Mouse (Mus musculus) retina, postnatal 1 day (tissue): ENCODE results near the gene Sarnp.

Source experiments
- DNase-seq: peaks from one replicate; pipeline ENCODE4 v3.0.0-alpha.2; 2012

The Sarnp gene

GRCm38 (mm10) chr10:128817033-128817432, at the start of gene Sarnp:
TSS of gene Sarnp (plus strand) at chr10:128817333.
- DNase-seq: no peak

- peak; percentile 10 for DNase-seq
Measured at GRCm38 (mm10) chr10:128772895-128773294, 44.2 kb upstream of the Sarnp start.

DNA sequence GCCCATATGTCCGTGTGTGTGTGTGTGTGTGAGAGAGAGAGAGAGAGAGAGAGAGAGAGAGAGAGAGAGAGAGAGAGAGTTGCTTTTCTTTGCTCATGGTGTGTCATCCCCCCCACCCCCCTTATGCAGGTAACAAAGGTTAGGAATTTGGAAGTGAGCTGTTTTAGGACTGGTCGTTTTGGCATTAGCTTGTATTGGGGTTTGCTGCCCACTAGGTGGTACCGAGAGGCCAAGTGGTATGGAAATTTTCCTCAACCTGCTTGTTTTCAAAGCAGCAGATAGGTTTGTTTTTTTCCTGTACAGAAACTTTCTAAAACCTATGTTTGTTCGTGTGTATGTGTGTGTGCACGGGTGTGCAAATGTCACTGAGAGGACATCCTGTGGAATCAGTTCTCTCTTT, 43.4 kb upstream of the Sarnp start:
- no peak for DNase-seq

DNA sequence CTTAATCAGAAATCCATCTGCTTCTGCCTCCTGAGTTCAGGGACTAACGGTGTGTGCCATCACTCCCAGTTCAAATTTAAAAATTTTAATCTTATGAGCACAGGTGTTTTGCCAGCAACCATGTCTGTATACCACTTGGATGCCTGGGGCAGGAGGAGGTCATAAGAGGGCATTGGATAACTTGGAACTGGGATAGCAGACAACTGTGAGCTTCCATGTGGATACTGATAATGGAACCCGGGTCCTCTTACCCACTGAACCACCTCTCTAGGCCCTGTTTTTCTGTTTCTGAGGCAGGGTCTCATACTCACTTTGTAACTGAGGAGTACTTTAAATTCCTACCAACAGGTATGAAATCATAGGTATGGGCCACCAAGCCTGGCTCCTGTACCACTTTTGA, 38.7 kb upstream of the Sarnp start:
- DNase-seq: no peak

DNA sequence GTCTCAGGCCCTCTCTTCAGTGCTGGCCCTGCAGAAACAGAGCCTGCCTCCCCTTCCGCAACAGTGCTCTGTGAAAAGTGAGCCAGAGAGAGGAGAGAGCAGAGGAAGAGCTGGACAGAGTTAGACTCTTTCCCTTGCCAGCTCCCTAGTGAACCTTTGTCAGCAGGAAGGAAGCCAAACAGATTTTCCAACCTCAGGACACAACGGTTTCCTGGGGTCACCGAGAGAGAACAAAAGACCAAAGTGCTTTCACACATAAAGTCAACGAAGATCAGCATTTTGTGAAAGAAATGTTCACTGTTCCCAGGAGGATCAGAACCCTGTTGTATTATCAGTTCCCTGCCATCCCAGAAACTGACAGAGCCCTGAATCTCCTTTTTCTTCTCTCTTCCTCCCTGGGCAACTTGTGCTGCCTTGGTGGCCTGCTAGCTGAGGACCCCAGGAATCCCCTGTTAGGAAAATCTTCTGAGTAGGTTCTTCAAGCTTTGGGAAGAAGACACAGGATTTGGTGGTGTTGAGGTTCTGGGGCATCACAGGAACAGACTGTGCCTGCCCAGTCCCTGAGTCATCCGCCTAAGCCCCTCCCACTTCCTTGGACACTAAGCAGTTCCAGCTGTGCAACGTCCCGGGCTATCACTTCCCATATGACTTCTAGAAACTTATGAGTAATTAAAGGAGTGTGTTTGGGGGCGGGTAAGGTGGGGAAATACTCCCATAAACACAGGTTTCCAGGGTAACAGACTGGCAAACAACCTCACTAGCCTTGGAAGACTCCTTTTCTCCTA, 37.9 kb upstream of the Sarnp start:
- no peak for DNase-seq

- no peak for DNase-seq
Measured at GRCm38 (mm10) chr10:128780200-128780599, 36.9 kb upstream of the Sarnp start.

DNA sequence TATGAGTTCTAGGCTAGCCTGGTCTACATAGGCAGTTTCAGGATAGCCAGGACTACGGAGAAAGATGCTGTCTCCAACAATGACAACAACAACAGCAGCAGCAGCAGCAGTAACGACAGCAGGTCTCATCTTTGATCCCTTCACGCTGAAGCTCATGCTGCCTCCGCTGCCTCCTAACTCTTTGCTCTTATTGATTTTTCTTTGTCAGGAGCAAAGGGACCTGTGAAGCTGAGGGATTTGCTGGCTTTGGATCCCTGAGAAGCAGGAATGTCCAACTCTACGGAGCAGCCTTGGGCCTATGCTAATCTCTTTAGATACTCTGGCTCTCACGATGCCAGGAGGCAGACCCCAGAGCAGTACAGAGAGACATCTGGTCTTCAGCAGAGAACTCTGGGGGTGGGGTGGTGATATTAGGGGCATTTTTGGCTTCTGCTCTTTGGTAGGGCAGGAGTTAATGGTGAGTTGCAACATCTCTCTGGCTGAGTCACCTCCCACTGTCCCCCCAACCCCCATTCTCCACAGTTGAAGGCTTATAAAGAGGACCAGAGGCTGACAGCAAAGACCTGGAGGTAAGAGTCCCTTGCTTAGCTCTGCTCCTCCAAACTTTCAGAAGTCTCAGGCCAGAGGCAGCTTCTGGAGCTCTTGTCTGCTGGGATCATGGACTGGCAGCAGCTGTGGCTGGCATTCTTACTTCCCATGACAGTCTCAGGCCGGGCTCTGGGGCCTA, 26.6 kb upstream of the Sarnp start, which contains the start of gene Mmp19:
TSS of gene Mmp19 (plus strand) at position 513 of the 727 bp plus-strand sequence.
- no peak for DNase-seq

DNA sequence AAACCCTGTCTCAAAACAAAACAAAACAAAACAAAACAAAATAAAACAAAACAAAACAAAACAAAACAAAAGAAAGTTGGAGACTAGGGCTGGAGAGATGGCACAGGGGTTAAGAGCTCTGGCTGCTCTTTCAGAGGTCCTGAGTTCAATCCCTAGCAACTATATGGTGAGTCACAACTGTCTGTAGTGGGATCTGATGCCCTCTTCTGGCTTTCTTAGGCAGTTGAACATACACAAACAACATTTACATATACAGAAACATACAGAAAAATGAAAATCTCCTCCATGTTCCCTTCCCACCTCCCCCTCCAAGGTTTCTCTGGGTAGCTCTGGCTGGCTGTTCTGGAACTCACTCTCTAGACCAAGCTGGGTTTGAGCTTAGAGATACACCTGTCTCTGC, 25.1 kb upstream of the Sarnp start:
- no peak for DNase-seq

GRCm38 (mm10) chr10:128793258-128793657, 23.9 kb upstream of the Sarnp start:
- no peak for DNase-seq

- DNase-seq: no peak
Measured at GRCm38 (mm10) chr10:128794391-128794790, 22.7 kb upstream of the Sarnp start.

DNA sequence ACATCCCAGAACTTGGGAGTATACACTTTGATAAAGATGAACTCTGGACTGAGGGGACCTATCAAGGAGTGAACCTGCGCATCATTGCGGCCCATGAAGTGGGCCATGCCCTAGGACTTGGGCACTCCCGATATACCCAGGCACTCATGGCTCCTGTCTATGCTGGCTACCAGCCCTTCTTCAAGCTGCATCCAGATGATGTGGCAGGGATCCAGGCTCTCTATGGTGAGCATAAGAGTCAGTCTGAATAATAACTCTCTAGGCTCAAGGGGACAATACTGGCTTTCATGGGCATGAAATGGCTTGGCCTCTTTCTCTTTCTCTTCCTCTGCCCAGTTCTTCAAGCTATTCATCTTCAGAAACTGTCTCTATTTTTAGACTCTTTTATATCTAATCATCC, 21.6 kb upstream of the Sarnp start:
- no peak for DNase-seq

GRCm38 (mm10) chr10:128798676-128799075, 18.5 kb upstream of the Sarnp start:
- DNase-seq: no peak

DNA sequence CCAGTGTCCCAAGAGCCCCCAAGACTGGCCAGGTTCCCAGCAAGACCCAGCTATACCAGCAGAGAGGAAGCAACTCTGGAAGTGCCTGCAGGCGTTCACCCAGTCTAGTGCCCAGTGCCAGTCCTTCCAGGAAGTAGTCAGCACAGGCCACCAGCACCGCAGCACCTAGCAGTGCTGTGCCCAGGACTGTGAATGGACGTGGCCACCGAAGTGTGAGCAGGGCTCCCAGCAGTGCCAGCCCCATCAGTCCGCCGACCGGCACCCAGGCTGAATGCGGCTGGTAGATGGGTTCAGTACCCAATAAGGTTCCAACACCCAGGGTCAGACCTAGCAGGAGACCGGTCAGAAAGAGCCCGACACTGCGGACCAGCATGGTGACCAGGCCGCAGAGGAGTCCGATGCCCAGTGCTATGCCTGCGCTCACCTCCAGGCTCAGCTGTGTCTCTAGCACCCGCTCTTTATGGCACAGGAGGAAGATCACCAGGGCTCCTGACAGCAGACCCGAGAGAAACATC, 15.1 kb upstream of the Sarnp start:
- DNase-seq: no peak

GRCm38 (mm10) chr10:128802956-128803355, 14.2 kb upstream of the Sarnp start:
- no peak for DNase-seq

DNA sequence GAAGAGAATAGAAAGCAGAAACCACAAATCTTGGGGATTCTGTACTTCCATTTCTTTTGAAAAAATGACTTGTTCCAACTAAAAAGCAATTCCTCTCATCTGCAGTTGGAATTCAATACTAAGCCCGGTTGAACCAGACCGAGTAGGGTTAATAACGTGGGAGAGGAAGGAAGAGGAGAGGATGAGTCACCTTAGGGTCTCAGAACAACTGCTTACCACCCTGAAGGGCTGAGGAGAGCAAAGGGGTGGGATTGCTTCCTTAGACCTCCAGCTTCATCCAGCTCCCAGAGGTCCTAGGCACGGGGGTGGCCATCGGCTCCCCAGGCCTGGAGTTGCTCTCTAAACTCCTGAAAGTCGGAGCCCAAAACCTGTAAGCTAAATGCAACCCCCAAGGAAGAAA, 13.8 kb upstream of the Sarnp start:
- DNase-seq: no peak

- peak; percentile 76 for DNase-seq
Measured at GRCm38 (mm10) chr10:128803771-128804270, 13.3 kb upstream of the Sarnp start, which contains the start of gene Dnajc14. TSS of gene Dnajc14 (plus strand) at chr10:128804062.

- DNase-seq: peak; percentile 94
Measured at GRCm38 (mm10) chr10:128804271-128805091, 12.7 kb upstream of the Sarnp start, which contains the start of gene Tmem198b. TSS of gene Tmem198b (minus strand) at chr10:128804370.

GRCm38 (mm10) chr10:128805092-128806000, 11.8 kb upstream of the Sarnp start:
- peak; percentile 99 for DNase-seq

- peak; percentile 10 for DNase-seq
Measured at GRCm38 (mm10) chr10:128806086-128806485, 11.0 kb upstream of the Sarnp start.

GRCm38 (mm10) chr10:128807018-128807417, 10.1 kb upstream of the Sarnp start:
- no peak for DNase-seq

DNA sequence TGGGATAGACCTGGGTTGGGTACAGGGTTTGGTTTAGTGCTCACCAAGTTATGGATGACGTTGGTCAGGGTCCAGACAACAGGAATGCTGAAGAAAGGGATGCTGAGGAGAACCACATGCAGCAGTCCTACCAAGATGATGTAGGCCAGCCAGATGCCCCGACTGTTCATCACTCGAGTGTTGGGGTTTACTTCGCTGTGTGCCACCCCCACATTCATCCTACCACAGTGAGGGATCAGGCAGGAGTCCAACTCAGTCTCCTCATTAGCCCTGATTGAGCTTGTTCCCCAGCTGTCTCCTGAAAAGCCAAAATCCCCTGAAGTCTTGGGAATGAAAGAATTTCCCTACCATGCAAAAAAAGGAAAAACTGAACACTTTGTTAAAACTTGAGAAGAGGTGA, 3.1 kb downstream of the Sarnp start:
- DNase-seq: no peak
